Mouse (Mus musculus): ENCODE results near the gene Ptges3. TPM values are rescaled to one million over a fixed set of nuclear protein-coding genes. Genes with fewer than 3 reads are reported as not detected.

Gene Ptges3
- total RNA-seq, 2 experiments from 2014 or later = 210 to 377 TPM

Other genes starting within 250 kb of the Ptges3 start
- gene Rdh19, start 209.0 kb upstream of the Ptges3 start, total RNA-seq (2014; fragmentation: Nextera tagmentation) = not detected in 2 replicates
- not detected in 2 replicates for gene Rdh19, start 209.0 kb upstream of the Ptges3 start, total RNA-seq (2017)
- not detected in 2 replicates for gene Rdh16f2, start 192.5 kb upstream of the Ptges3 start, total RNA-seq (2014; fragmentation: Nextera tagmentation)
- gene Rdh16f2, start 192.5 kb upstream of the Ptges3 start, total RNA-seq (2017) = not detected in 2 replicates
- not detected in 2 replicates for gene Rdh7, start 170.1 kb upstream of the Ptges3 start, total RNA-seq (2014; fragmentation: Nextera tagmentation)
- gene Rdh7, start 170.1 kb upstream of the Ptges3 start, total RNA-seq (2017) = not detected in 2 replicates
- not detected in 2 replicates for gene Sdr9c7, start 160.4 kb upstream of the Ptges3 start, total RNA-seq (2014; fragmentation: Nextera tagmentation)
- not detected in 2 replicates for gene Sdr9c7, start 160.4 kb upstream of the Ptges3 start, total RNA-seq (2017)
- 0.55 TPM in 1 of 2 replicates, not detected in the other for gene Hsd17b6, start 51.3 kb upstream of the Ptges3 start, total RNA-seq (2014; fragmentation: Nextera tagmentation)
- gene Hsd17b6, start 51.3 kb upstream of the Ptges3 start, total RNA-seq (2017) = not detected in 2 replicates
- 99.7 and 123 TPM in 2 replicates for gene Prim1, start 43.8 kb upstream of the Ptges3 start, total RNA-seq (2014; fragmentation: Nextera tagmentation)
- gene Prim1, start 43.8 kb upstream of the Ptges3 start, total RNA-seq (2017) = 134 and 143 TPM in 2 replicates
- 1,531 and 1,673 TPM in 2 replicates for gene Naca, start 23.4 kb upstream of the Ptges3 start, total RNA-seq (2014; fragmentation: Nextera tagmentation)
- 2,722 and 3,167 TPM in 2 replicates for gene Naca, start 23.4 kb upstream of the Ptges3 start, total RNA-seq (2017)
- gene Atp5b, start 24.3 kb downstream of the Ptges3 start, total RNA-seq (2014; fragmentation: Nextera tagmentation) = 2,207 and 2,550 TPM in 2 replicates
- 3,084 and 3,964 TPM in 2 replicates for gene Atp5b, start 24.3 kb downstream of the Ptges3 start, total RNA-seq (2017)
- 43.8 and 44.6 TPM in 2 replicates for gene Baz2a, start 32.6 kb downstream of the Ptges3 start, total RNA-seq (2014; fragmentation: Nextera tagmentation)
- 12.4 and 14.3 TPM in 2 replicates for gene Baz2a, start 32.6 kb downstream of the Ptges3 start, total RNA-seq (2017)
- gene Rbms2, start 121.3 kb downstream of the Ptges3 start, total RNA-seq (2014; fragmentation: Nextera tagmentation) = 25.2 and 31.5 TPM in 2 replicates
- gene Rbms2, start 121.3 kb downstream of the Ptges3 start, total RNA-seq (2017) = 9.1 and 10.9 TPM in 2 replicates
- gene Gls2, start 135.5 kb downstream of the Ptges3 start, total RNA-seq (2014; fragmentation: Nextera tagmentation) = 8.8 and 15.0 TPM in 2 replicates
- 9.1 and 16.7 TPM in 2 replicates for gene Gls2, start 135.5 kb downstream of the Ptges3 start, total RNA-seq (2017)
- 37.3 and 44.4 TPM in 2 replicates for gene Spryd4, start 152.9 kb downstream of the Ptges3 start, total RNA-seq (2014; fragmentation: Nextera tagmentation)
- 31.2 and 39.7 TPM in 2 replicates for gene Spryd4, start 152.9 kb downstream of the Ptges3 start, total RNA-seq (2017)
- gene Mip, start 166.9 kb downstream of the Ptges3 start, total RNA-seq (2014; fragmentation: Nextera tagmentation) = 0.74 TPM in 1 of 2 replicates, not detected in the other
- 1.6 TPM in 1 of 2 replicates, not detected in the other for gene Mip, start 166.9 kb downstream of the Ptges3 start, total RNA-seq (2017)
- gene Timeless, start 173.1 kb downstream of the Ptges3 start, total RNA-seq (2014; fragmentation: Nextera tagmentation) = 104 and 125 TPM in 2 replicates
- 105 and 128 TPM in 2 replicates for gene Timeless, start 173.1 kb downstream of the Ptges3 start, total RNA-seq (2017)
- gene Apon, start 195.1 kb downstream of the Ptges3 start, total RNA-seq (2014; fragmentation: Nextera tagmentation) = 1.3 and 1.7 TPM in 2 replicates
- not detected in 2 replicates for gene Apon, start 195.1 kb downstream of the Ptges3 start, total RNA-seq (2017)
- not detected in 2 replicates for gene Apof, start 209.7 kb downstream of the Ptges3 start, total RNA-seq (2014; fragmentation: Nextera tagmentation)
- not detected in 2 replicates for gene Apof, start 209.7 kb downstream of the Ptges3 start, total RNA-seq (2017)
- gene Stat2, start 211.6 kb downstream of the Ptges3 start, total RNA-seq (2014; fragmentation: Nextera tagmentation) = 24.3 and 35.7 TPM in 2 replicates
- 8.1 and 9.0 TPM in 2 replicates for gene Stat2, start 211.6 kb downstream of the Ptges3 start, total RNA-seq (2017)
- not detected in 2 replicates for gene Il23a, start 239.8 kb downstream of the Ptges3 start, total RNA-seq (2014; fragmentation: Nextera tagmentation)
- not detected in 2 replicates for gene Il23a, start 239.8 kb downstream of the Ptges3 start, total RNA-seq (2017)
- gene Pan2, start 244.4 kb downstream of the Ptges3 start, total RNA-seq (2014; fragmentation: Nextera tagmentation) = 37.0 and 40.7 TPM in 2 replicates
- 14.2 and 18.0 TPM in 2 replicates for gene Pan2, start 244.4 kb downstream of the Ptges3 start, total RNA-seq (2017)

Data from megakaryocyte-erythroid progenitor cell, adult 5-6 weeks (primary cell).